Mouse (Mus musculus): ENCODE results near the gene Idh2. TPM values are rescaled to one million over a fixed set of nuclear protein-coding genes. Genes with fewer than 3 reads are reported as not detected.

Idh2 gene
- polyA plus RNA-seq, 1 experiment from 2014 or later = 565 TPM

GRCm38 (mm10) chr7:80149356-80149755, 34.2 kb upstream of the Idh2 start:
- Histone ChIP-seq H3K9me3 (ENCODE audit: control insufficient read depth, low read length) (no peaks in the 10 kb centered on the region), H3K4me3 (ENCODE audit: low read depth, low read length) (no peak overlapping the region), H3K4me2 (ENCODE audit: low read depth, low read length) (peak overlapping the region; percentile 21), H3K27me3 (replicated peaks; ENCODE audit: control insufficient read depth, insufficient read depth, low read length) (no peaks in the 10 kb centered on the region), H3K27ac (replicated peaks; ENCODE audit: low read depth, low read length) (peak overlapping the region; percentile 76), H3K9ac (ENCODE audit: low read depth, low read length) (peak overlapping the region; percentile 30), H3K36me3 (ENCODE audit: control insufficient read depth, insufficient read depth, low read length) (no peaks in the 10 kb centered on the region), H3K4me1 (ENCODE audit: control insufficient read depth, insufficient read depth, low read length) (peaks cover 6% of the 10 kb centered on the region; the same call in 1 of the 2 replicates)
- WGBS = 23% methylated on average over 9 of the region's 9 CpGs
- peak; percentile 87 for ATAC-seq (ENCODE audit: low read depth)
- DNase-seq (ENCODE audit: low spot score) = peak; percentile 83

GRCm38 (mm10) chr7:80146077-80146476, 30.9 kb upstream of the Idh2 start:
- H3K4me1 ChIP-seq (ENCODE audit: control insufficient read depth, insufficient read depth, low read length) = peaks cover 18% of the 10 kb centered on the region
- H3K4me3 ChIP-seq (ENCODE audit: low read depth, low read length) = no peak overlapping the region
- H3K9me3 ChIP-seq (ENCODE audit: control insufficient read depth, low read length) = no peaks in the 10 kb centered on the region
- H3K27ac ChIP-seq (replicated peaks; ENCODE audit: low read depth, low read length) = no peak overlapping the region
- H3K9ac ChIP-seq (ENCODE audit: low read depth, low read length) = no peak overlapping the region
- ATAC-seq (ENCODE audit: low read depth) (no peak), DNase-seq (ENCODE audit: low spot score) (no peak)
- 87% methylated on average over 8 of the region's 8 CpGs for WGBS
- no peaks in the 10 kb centered on the region for H3K36me3 ChIP-seq (ENCODE audit: control insufficient read depth, insufficient read depth, low read length)
- no peak overlapping the region for H3K4me2 ChIP-seq (ENCODE audit: low read depth, low read length)
- H3K27me3 ChIP-seq (replicated peaks; ENCODE audit: control insufficient read depth, insufficient read depth, low read length) = no peaks in the 10 kb centered on the region

GRCm38 (mm10) chr7:80144695-80145094, 29.5 kb upstream of the Idh2 start:
- Histone ChIP-seq H3K4me1 (ENCODE audit: control insufficient read depth, insufficient read depth, low read length) (peaks cover 17% of the 10 kb centered on the region), H3K9me3 (ENCODE audit: control insufficient read depth, low read length) (no peaks in the 10 kb centered on the region), H3K4me2 (ENCODE audit: low read depth, low read length) (no peak overlapping the region), H3K27ac (replicated peaks; ENCODE audit: low read depth, low read length) (no peak overlapping the region), H3K4me3 (ENCODE audit: low read depth, low read length) (no peak overlapping the region), H3K9ac (ENCODE audit: low read depth, low read length) (no peak overlapping the region), H3K27me3 (replicated peaks; ENCODE audit: control insufficient read depth, insufficient read depth, low read length) (no peaks in the 10 kb centered on the region), H3K36me3 (ENCODE audit: control insufficient read depth, insufficient read depth, low read length) (no peaks in the 10 kb centered on the region)
- WGBS = 87% methylated on average over 7 of the region's 7 CpGs
- DNase-seq (ENCODE audit: low spot score) = no peak
- ATAC-seq (ENCODE audit: low read depth) = no peak

GRCm38 (mm10) chr7:80143331-80144273, 28.4 kb upstream of the Idh2 start:
- H3K4me3 ChIP-seq (ENCODE audit: low read depth, low read length) = no peak overlapping the region
- peak overlapping the region; percentile 50 for H3K9ac ChIP-seq (ENCODE audit: low read depth, low read length)
- H3K9me3 ChIP-seq (ENCODE audit: control insufficient read depth, low read length) = no peaks in the 10 kb centered on the region
- H3K27ac ChIP-seq (replicated peaks; ENCODE audit: low read depth, low read length) = peak overlapping the region; percentile 76
- DNase-seq (ENCODE audit: low spot score) (peak; percentile 76), ATAC-seq (ENCODE audit: low read depth) (peak; percentile 62)
- H3K4me2 ChIP-seq (ENCODE audit: low read depth, low read length) = peak overlapping the region; percentile 40
- WGBS = 25% methylated on average over 22 of the region's 22 CpGs
- peaks cover 13% of the 10 kb centered on the region for H3K4me1 ChIP-seq (ENCODE audit: control insufficient read depth, insufficient read depth, low read length)
- no peaks in the 10 kb centered on the region for H3K27me3 ChIP-seq (replicated peaks; ENCODE audit: control insufficient read depth, insufficient read depth, low read length)
- no peaks in the 10 kb centered on the region for H3K36me3 ChIP-seq (ENCODE audit: control insufficient read depth, insufficient read depth, low read length)

- Histone ChIP-seq H3K9ac (ENCODE audit: low read depth, low read length) (peak overlapping the region; percentile 42; the same call in 1 of the 2 replicates), H3K4me1 (ENCODE audit: control insufficient read depth, insufficient read depth, low read length) (peaks cover 13% of the 10 kb centered on the region), H3K36me3 (ENCODE audit: control insufficient read depth, insufficient read depth, low read length) (no peaks in the 10 kb centered on the region), H3K9me3 (ENCODE audit: control insufficient read depth, low read length) (peaks cover 12% of the 10 kb centered on the region), H3K4me3 (ENCODE audit: low read depth, low read length) (no peak overlapping the region), H3K27ac (replicated peaks; ENCODE audit: low read depth, low read length) (no peak overlapping the region), H3K27me3 (replicated peaks; ENCODE audit: control insufficient read depth, insufficient read depth, low read length) (no peaks in the 10 kb centered on the region), H3K4me2 (ENCODE audit: low read depth, low read length) (no peak overlapping the region)
- DNase-seq (ENCODE audit: low spot score) (peak; percentile 89), ATAC-seq (ENCODE audit: low read depth) (peak; percentile 80)
- 19% methylated on average over 9 of the region's 9 CpGs for WGBS
These were observed 25.6 kb upstream of the Idh2 start for GRCm38 (mm10) chr7:80140815-80141214.

GRCm38 (mm10) chr7:80138375-80138774, 23.2 kb upstream of the Idh2 start:
- no peak overlapping the region for H3K4me3 ChIP-seq (ENCODE audit: low read depth, low read length)
- H3K4me2 ChIP-seq (ENCODE audit: low read depth, low read length) = no peak overlapping the region
- no peaks in the 10 kb centered on the region for H3K27me3 ChIP-seq (replicated peaks; ENCODE audit: control insufficient read depth, insufficient read depth, low read length)
- H3K9ac ChIP-seq (ENCODE audit: low read depth, low read length) = no peak overlapping the region
- 79% methylated on average over 1 of the region's 1 CpGs for WGBS
- H3K4me1 ChIP-seq (ENCODE audit: control insufficient read depth, insufficient read depth, low read length) = peaks cover 19% of the 10 kb centered on the region
- H3K36me3 ChIP-seq (ENCODE audit: control insufficient read depth, insufficient read depth, low read length) = no peaks in the 10 kb centered on the region
- ATAC-seq (ENCODE audit: low read depth) (no peak), DNase-seq (ENCODE audit: low spot score) (no peak)
- no peak overlapping the region for H3K27ac ChIP-seq (replicated peaks; ENCODE audit: low read depth, low read length)
- peaks cover 12% of the 10 kb centered on the region for H3K9me3 ChIP-seq (ENCODE audit: control insufficient read depth, low read length)

- H3K36me3 ChIP-seq (ENCODE audit: control insufficient read depth, insufficient read depth, low read length) = no peaks in the 10 kb centered on the region
- H3K4me3 ChIP-seq (ENCODE audit: low read depth, low read length) = no peak overlapping the region
- peak overlapping the region; percentile 54 for H3K27ac ChIP-seq (replicated peaks; ENCODE audit: low read depth, low read length)
- DNase-seq (ENCODE audit: low spot score) (no peak), ATAC-seq (ENCODE audit: low read depth) (no peak; the same call in 1 of the 2 replicates)
- no peak overlapping the region for H3K9ac ChIP-seq (ENCODE audit: low read depth, low read length)
- H3K4me1 ChIP-seq (ENCODE audit: control insufficient read depth, insufficient read depth, low read length) = peaks cover 14% of the 10 kb centered on the region
- peaks cover 12% of the 10 kb centered on the region for H3K9me3 ChIP-seq (ENCODE audit: control insufficient read depth, low read length)
- no peaks in the 10 kb centered on the region for H3K27me3 ChIP-seq (replicated peaks; ENCODE audit: control insufficient read depth, insufficient read depth, low read length)
- no peak overlapping the region for H3K4me2 ChIP-seq (ENCODE audit: low read depth, low read length)
- WGBS = 43% methylated on average over 1 of the region's 1 CpGs
These were observed 20.0 kb upstream of the Idh2 start for GRCm38 (mm10) chr7:80135173-80135532.

- H3K9me3 ChIP-seq (ENCODE audit: control insufficient read depth, low read length) = peaks cover 12% of the 10 kb centered on the region
- no peaks in the 10 kb centered on the region for H3K36me3 ChIP-seq (ENCODE audit: control insufficient read depth, insufficient read depth, low read length)
- H3K4me2 ChIP-seq (ENCODE audit: low read depth, low read length) = peak overlapping the region; percentile 18; the same call in 1 of the 2 replicates
- 25% methylated on average over 8 of the region's 8 CpGs for WGBS
- H3K4me1 ChIP-seq (ENCODE audit: control insufficient read depth, insufficient read depth, low read length) = peaks cover 14% of the 10 kb centered on the region
- DNase-seq (ENCODE audit: low spot score) = peak; percentile 94
- peak; percentile 84 for ATAC-seq (ENCODE audit: low read depth)
- H3K4me3 ChIP-seq (ENCODE audit: low read depth, low read length) = no peak overlapping the region
- no peak overlapping the region for H3K9ac ChIP-seq (ENCODE audit: low read depth, low read length)
- H3K27me3 ChIP-seq (replicated peaks; ENCODE audit: control insufficient read depth, insufficient read depth, low read length) = no peaks in the 10 kb centered on the region
- H3K27ac ChIP-seq (replicated peaks; ENCODE audit: low read depth, low read length) = peak overlapping the region; percentile 54
These were observed 19.4 kb upstream of the Idh2 start for GRCm38 (mm10) chr7:80134454-80135172.

Data from embryonic facial prominence, embryonic 14.5 days (tissue).